Mouse (Mus musculus): ENCODE results near the gene Exoc7. TPM values are rescaled to one million over a fixed set of nuclear protein-coding genes. Genes with fewer than 3 reads are reported as not detected.

Exoc7 gene
- polyA plus RNA-seq, 1 experiment from 2014 or later = 61.3 TPM

DNA sequence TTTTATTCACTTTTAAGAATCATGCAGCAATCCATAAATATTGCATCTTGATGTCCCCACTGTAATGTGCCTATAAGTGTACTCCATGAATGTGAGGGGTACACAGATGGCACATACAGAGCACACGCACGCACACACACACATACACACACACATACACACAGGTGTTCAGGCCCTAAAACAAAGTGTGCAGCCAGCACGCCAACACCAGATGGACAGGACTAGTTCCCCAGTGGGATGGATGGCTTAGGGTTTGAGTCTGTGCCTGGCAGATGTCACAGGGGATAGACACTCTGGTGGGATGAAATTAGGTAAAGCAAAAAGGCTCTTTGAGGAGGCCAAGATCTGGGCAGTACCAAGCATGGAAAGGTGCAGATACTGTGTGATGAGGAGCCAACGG lies 29.4 kb upstream of the Exoc7 start:
- WGBS = 81% methylated on average over 4 of the region's 4 CpGs
- peaks cover 45% of the 10 kb centered on the region for H3K4me1 ChIP-seq (ENCODE audit: control insufficient read depth, insufficient read depth, low read length)
- H3K9me3 ChIP-seq (ENCODE audit: control insufficient read depth, low read length) = no peaks in the 10 kb centered on the region
- H3K27me3 ChIP-seq (ENCODE audit: control insufficient read depth, insufficient read depth, low read length) = peaks cover 19% of the 10 kb centered on the region
- ATAC-seq (ENCODE audit: low FRiP score) (no peak), DNase-seq (ENCODE audit: low spot score, missing footprints) (no peak)
- H3K4me2 ChIP-seq = peak overlapping the region; percentile 73
- peak overlapping the region; percentile 38 for H3K4me3 ChIP-seq (ENCODE audit: low read depth, low read length)
- no peaks in the 10 kb centered on the region for H3K36me3 ChIP-seq (ENCODE audit: control insufficient read depth, insufficient read depth, low read length)
- peak overlapping the region; percentile 60 for H3K9ac ChIP-seq (ENCODE audit: low read length)
- no peak overlapping the region for H3K27ac ChIP-seq (ENCODE audit: low read depth, low read length)

DNA sequence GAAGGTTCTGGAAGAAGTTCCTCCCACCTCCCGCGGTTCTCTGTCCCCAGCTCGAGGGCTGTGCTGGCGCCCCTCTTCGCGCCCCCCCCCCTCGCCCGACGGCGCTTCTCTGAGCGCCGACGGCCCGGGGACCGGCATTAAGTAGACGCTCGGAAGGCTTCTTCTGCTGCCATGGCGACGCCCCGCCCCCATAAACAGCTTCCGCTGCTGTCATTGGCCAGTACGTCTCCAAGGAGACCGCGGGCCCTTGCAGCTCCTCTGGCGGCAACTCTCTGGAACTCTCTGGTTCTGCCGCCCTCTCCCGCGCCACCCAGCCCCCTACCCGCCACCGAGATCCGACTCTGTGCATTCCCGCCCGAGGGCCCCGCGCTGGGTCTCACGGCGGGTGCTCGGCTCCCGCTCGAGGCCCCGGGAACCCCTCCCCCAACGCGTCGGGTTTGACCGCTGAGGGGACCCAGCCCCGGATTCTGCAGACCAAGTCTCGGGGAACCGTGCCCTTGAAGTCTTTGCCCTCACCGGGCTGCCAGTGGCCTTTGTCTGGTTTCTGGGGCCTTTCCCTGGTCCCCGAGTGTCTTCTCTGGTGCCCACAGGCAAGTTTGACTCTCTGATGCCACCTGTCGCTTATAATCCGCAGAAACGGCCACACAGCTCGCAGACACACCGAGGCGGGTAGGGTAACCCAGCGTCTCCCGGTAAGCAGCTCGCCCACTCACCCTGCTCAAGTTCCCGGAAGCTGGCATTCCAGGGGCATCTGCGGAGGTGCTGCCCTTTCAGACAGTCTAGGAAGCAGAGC lies 28.4 kb upstream of the Exoc7 start, which contains the start of gene Foxj1:
Foxj1 (minus strand) TSS at position 156 of the 793 bp plus-strand sequence.
- peak; percentile 100 for DNase-seq (ENCODE audit: low spot score, missing footprints)
- peak within 1 kb of the TSS; percentile 73 for H3K4me2 ChIP-seq
- H3K36me3 ChIP-seq (ENCODE audit: control insufficient read depth, insufficient read depth, low read length) = no peaks in the 10 kb centered on the region
- no peak within 1 kb of the TSS; the same call in 1 of the 2 replicates for H3K27ac ChIP-seq (ENCODE audit: low read depth, low read length)
- peaks cover 19% of the 10 kb centered on the region for H3K27me3 ChIP-seq (ENCODE audit: control insufficient read depth, insufficient read depth, low read length)
- H3K4me3 ChIP-seq (ENCODE audit: low read depth, low read length) = peak within 1 kb of the TSS; percentile 38
- H3K4me1 ChIP-seq (ENCODE audit: control insufficient read depth, insufficient read depth, low read length) = peaks cover 45% of the 10 kb centered on the region
- H3K9me3 ChIP-seq (ENCODE audit: control insufficient read depth, low read length) = no peaks in the 10 kb centered on the region
- WGBS = under 1% methylated on average over 48 of the region's 61 CpGs
- ATAC-seq (ENCODE audit: low FRiP score) = peak; percentile 87
- H3K9ac ChIP-seq (ENCODE audit: low read length) = peak within 1 kb of the TSS; percentile 60

DNA sequence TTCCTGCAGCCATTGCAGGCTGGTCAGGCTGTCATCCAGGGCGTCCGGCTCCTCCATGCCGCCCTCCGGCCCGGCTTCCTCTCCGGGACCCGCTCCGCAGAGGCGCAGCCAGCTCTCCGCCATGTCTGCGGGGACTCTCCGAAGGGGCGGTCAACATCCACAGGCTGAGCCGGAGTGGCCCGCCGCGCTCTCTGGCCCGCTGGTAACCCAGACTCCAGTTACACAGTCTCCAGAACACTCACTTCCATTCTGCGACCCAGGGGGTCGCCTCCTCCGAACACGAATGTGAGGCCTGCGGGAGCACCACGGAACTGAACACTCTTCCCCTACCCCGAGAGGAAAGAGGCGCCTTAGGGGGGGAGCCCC lies 27.4 kb upstream of the Exoc7 start:
- Histone ChIP-seq H3K9ac (ENCODE audit: low read length) (peak overlapping the region; percentile 43), H3K4me3 (ENCODE audit: low read depth, low read length) (peak overlapping the region; percentile 38), H3K27ac (ENCODE audit: low read depth, low read length) (no peak overlapping the region), H3K27me3 (ENCODE audit: control insufficient read depth, insufficient read depth, low read length) (peaks cover 19% of the 10 kb centered on the region), H3K9me3 (ENCODE audit: control insufficient read depth, low read length) (no peaks in the 10 kb centered on the region), H3K4me2 (peak overlapping the region; percentile 73), H3K36me3 (ENCODE audit: control insufficient read depth, insufficient read depth, low read length) (no peaks in the 10 kb centered on the region), H3K4me1 (ENCODE audit: control insufficient read depth, insufficient read depth, low read length) (peaks cover 55% of the 10 kb centered on the region)
- WGBS = 8% methylated on average over 26 of the region's 26 CpGs
- DNase-seq (ENCODE audit: low spot score, missing footprints) (peak; percentile 90), ATAC-seq (ENCODE audit: low FRiP score) (no peak)

DNA sequence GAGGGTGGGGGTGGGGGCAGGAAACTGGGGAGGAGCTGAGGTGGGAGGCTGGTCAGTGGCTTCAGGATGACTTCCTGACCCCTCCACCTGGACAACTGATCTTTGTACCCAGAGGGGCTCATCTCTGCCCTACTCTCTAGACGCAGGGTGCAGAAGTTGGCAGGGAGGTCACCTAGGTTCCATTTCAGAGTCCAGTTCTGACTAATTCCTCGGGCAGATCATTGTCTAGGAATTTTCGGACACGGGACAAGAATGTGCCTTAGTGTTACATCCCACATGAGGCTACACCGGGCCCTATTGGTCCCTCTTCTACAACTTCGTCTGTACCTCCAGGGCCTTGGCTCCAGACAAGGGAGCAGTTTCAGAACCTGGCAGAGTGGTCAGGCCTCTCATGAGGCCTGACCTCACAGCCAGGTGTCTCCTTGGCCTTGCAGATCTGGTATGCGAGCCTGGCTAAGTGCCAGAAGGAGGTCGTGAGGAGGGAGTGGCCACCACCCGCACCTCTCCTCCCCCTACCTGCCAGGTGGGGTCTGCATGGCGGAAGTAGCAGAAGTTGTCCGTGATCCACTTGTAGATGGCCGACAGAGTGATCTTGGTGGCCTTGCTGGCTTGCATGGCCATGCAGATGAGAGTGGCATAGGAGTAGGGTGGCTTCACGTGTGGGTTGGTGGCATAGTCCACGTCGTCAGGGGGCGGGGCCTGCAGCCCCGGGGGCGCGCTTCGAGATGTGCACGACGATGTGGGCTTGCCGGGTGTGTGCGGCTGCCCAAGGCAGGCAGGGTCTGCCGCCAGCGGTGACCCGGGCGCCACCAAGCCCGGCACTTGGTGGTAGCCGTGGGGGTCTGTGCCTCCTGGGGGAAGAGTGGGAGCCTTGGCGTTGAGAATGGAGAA lies 26.7 kb upstream of the Exoc7 start:
- Histone ChIP-seq H3K27me3 (ENCODE audit: control insufficient read depth, insufficient read depth, low read length) (peaks cover 19% of the 10 kb centered on the region), H3K4me2 (peak overlapping the region; percentile 73), H3K36me3 (ENCODE audit: control insufficient read depth, insufficient read depth, low read length) (no peaks in the 10 kb centered on the region), H3K9me3 (ENCODE audit: control insufficient read depth, low read length) (no peaks in the 10 kb centered on the region), H3K9ac (ENCODE audit: low read length) (peak overlapping the region; percentile 43), H3K27ac (ENCODE audit: low read depth, low read length) (no peak overlapping the region), H3K4me3 (ENCODE audit: low read depth, low read length) (peak overlapping the region; percentile 38), H3K4me1 (ENCODE audit: control insufficient read depth, insufficient read depth, low read length) (peaks cover 61% of the 10 kb centered on the region)
- DNase-seq (ENCODE audit: low spot score, missing footprints) = no peak
- 24% methylated on average over 31 of the region's 31 CpGs for WGBS
- ATAC-seq (ENCODE audit: low FRiP score) = no peak

DNA sequence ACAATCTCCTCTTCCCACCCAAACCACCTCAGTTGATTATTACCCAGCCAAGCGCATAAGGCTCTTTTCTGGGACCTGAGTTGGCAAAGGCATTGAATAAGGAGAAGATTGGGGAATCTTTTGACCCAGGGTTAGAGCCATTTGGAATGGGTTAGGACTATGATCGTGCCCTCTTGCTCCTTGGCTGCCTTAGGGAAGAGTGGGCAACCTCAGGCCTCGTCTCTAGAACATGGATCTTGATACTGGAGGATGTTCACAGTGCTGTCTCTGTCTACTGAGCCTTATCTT lies 25.9 kb upstream of the Exoc7 start:
- H3K36me3 ChIP-seq (ENCODE audit: control insufficient read depth, insufficient read depth, low read length) = no peaks in the 10 kb centered on the region
- H3K27me3 ChIP-seq (ENCODE audit: control insufficient read depth, insufficient read depth, low read length) = peaks cover 19% of the 10 kb centered on the region
- H3K4me1 ChIP-seq (ENCODE audit: control insufficient read depth, insufficient read depth, low read length) = peaks cover 61% of the 10 kb centered on the region
- H3K4me3 ChIP-seq (ENCODE audit: low read depth, low read length) = no peak overlapping the region
- ATAC-seq (ENCODE audit: low FRiP score) (no peak), DNase-seq (ENCODE audit: low spot score, missing footprints) (no peak)
- H3K4me2 ChIP-seq = peak overlapping the region; percentile 73; the same call in 1 of the 2 replicates
- 68% methylated on average over 3 of the region's 3 CpGs for WGBS
- no peak overlapping the region; the same call in 1 of the 2 replicates for H3K9ac ChIP-seq (ENCODE audit: low read length)
- H3K9me3 ChIP-seq (ENCODE audit: control insufficient read depth, low read length) = no peaks in the 10 kb centered on the region
- H3K27ac ChIP-seq (ENCODE audit: low read depth, low read length) = peak overlapping the region; percentile 54

DNA sequence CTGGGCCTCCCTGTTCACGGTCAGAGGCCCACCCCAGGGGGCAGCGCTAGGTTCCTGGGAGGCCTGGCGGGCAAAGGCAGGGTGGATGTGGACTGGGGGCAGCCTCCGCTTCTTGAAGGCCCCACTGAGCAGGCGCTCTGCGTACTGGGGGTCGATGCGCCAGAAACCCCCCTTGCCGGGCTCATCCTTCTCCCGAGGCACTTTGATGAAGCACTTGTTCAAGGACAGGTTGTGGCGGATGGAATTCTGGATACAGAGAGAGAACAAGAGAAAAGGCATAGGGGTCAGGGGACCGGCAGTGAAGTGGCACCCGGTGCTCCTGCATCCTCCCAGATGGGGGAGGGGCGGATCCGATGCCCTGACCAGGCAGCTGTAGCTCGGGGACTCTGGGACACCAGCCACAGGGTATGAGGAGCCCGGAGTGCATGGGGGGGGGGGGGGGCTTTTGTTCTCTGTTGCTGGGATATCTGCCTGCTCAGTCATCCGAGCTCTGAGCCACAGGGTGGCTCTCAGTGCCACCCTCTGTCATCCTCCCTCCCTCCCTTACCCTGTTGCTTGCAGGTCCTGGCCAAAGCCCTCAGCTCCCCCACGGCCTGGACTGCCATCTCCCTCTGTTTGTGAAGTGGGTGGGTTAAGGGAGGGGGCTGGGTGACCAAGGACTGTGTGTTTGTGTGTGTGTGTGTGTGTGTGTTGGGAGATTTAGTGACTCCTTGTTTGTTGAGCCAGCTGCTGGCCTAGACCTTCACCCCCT lies 25.4 kb upstream of the Exoc7 start:
- H3K9ac ChIP-seq (ENCODE audit: low read length) = peak overlapping the region; percentile 9; the same call in 1 of the 2 replicates
- no peaks in the 10 kb centered on the region for H3K36me3 ChIP-seq (ENCODE audit: control insufficient read depth, insufficient read depth, low read length)
- DNase-seq (ENCODE audit: low spot score, missing footprints) (peak; percentile 93), ATAC-seq (ENCODE audit: low FRiP score) (peak; percentile 68)
- peaks cover 19% of the 10 kb centered on the region for H3K27me3 ChIP-seq (ENCODE audit: control insufficient read depth, insufficient read depth, low read length)
- H3K27ac ChIP-seq (ENCODE audit: low read depth, low read length) = peak overlapping the region; percentile 54
- H3K4me3 ChIP-seq (ENCODE audit: low read depth, low read length) = no peak overlapping the region
- H3K4me1 ChIP-seq (ENCODE audit: control insufficient read depth, insufficient read depth, low read length) = peaks cover 61% of the 10 kb centered on the region
- WGBS = 24% methylated on average over 19 of the region's 19 CpGs
- no peaks in the 10 kb centered on the region for H3K9me3 ChIP-seq (ENCODE audit: control insufficient read depth, low read length)
- H3K4me2 ChIP-seq = peak overlapping the region; percentile 0; the same call in 1 of the 2 replicates

DNA sequence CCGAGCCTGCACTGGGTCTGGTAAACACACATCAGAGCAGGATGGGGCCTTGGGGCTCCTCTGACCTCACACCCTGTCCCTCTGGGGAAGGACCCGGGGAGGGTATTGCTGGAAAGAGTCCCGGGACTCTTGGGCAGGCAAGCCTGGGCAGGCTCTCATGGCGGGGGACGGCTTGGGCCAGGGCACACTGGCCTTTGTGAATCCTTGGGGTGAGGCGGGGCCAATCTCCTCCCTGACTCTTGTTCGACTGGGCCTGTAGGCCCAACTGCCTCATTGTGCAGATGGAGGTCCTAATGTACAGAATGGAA lies 23.1 kb upstream of the Exoc7 start:
- DNase-seq (ENCODE audit: low spot score, missing footprints) = no peak
- H3K4me2 ChIP-seq = no peak overlapping the region

DNA sequence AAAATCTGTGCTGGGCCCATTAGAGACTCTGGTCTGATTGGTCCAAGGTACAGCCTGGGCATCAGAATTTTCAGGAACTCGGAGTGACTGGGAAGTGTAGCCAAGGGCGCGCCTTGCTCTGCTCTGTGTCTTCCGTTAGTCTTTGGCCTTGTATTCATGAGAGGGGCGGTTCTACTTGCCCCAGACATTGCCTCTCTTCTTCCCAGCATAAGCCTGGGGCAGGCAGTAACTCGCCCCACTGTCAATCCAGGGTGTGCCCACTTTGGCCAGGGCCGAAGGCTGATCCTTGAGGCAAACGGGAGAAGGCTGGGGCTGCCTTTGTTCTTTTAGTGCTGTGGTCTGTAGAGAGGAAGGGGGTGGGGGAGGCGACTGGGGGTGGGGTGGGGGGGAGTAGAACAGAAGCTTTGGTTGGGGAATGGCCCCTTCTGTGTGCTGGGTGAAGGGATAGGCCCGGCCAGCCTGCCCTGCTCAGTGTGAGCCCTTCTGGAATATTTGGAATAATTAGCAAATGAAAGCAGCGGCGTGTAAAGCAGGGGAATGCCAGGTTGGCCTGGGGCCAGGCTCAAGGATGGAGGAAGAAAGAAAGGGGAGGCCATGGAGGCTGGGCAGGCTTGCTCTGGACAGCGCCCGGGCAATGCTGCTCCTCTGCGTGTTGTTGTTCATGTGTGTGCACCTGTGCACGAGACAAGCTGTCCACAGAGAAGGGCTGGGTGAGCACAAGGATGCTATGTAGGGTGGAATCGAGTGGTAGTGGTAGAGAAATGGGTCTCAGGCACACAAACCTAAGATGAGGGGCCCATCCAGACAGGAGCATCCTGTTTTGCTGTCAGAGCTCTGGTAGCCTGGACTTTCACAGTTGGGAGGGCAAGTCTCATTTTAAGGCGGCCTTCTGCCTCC lies 22.5 kb upstream of the Exoc7 start:
- WGBS = 40% methylated on average over 18 of the region's 18 CpGs
- Histone ChIP-seq H3K4me1 (ENCODE audit: control insufficient read depth, insufficient read depth, low read length) (peaks cover 46% of the 10 kb centered on the region), H3K4me2 (no peak overlapping the region), H3K27ac (ENCODE audit: low read depth, low read length) (peak overlapping the region; percentile 60), H3K9me3 (ENCODE audit: control insufficient read depth, low read length) (no peaks in the 10 kb centered on the region), H3K4me3 (ENCODE audit: low read depth, low read length) (no peak overlapping the region), H3K36me3 (ENCODE audit: control insufficient read depth, insufficient read depth, low read length) (no peaks in the 10 kb centered on the region), H3K9ac (ENCODE audit: low read length) (peak overlapping the region; percentile 28), H3K27me3 (ENCODE audit: control insufficient read depth, insufficient read depth, low read length) (peaks cover 16% of the 10 kb centered on the region)
- ATAC-seq (ENCODE audit: low FRiP score) = peak; percentile 60; the same call in 1 of the 2 replicates
- peak; percentile 92 for DNase-seq (ENCODE audit: low spot score, missing footprints)

More for the DNA sequence above, 23.1 kb upstream of the Exoc7 start:
- H3K4me3 ChIP-seq (ENCODE audit: low read depth, low read length) = no peak overlapping the region
- peak overlapping the region; percentile 36; the same call in 1 of the 2 replicates for H3K9ac ChIP-seq (ENCODE audit: low read length)
- peaks cover 19% of the 10 kb centered on the region for H3K27me3 ChIP-seq (ENCODE audit: control insufficient read depth, insufficient read depth, low read length)
- peak overlapping the region; percentile 60 for H3K27ac ChIP-seq (ENCODE audit: low read depth, low read length)
- ATAC-seq (ENCODE audit: low FRiP score) = no peak
- H3K4me1 ChIP-seq (ENCODE audit: control insufficient read depth, insufficient read depth, low read length) = peaks cover 52% of the 10 kb centered on the region
- no peaks in the 10 kb centered on the region for H3K9me3 ChIP-seq (ENCODE audit: control insufficient read depth, low read length)
- H3K36me3 ChIP-seq (ENCODE audit: control insufficient read depth, insufficient read depth, low read length) = no peaks in the 10 kb centered on the region
- WGBS = 60% methylated on average over 7 of the region's 7 CpGs

All from midbrain, embryonic 11.5 days (tissue).